Mouse (Mus musculus): ENCODE data around the gene Vmn1r74. TPM values are rescaled to one million over a fixed set of nuclear protein-coding genes. Genes with fewer than 3 reads are reported as not detected.
"Not testable (repeated sequence)": the region's sequence is repeated elsewhere in the genome, so short reads cannot be mapped to it uniquely, and the experiment has no call there.

Vmn1r74 gene
- not detected for total RNA-seq (2022)

DNA sequence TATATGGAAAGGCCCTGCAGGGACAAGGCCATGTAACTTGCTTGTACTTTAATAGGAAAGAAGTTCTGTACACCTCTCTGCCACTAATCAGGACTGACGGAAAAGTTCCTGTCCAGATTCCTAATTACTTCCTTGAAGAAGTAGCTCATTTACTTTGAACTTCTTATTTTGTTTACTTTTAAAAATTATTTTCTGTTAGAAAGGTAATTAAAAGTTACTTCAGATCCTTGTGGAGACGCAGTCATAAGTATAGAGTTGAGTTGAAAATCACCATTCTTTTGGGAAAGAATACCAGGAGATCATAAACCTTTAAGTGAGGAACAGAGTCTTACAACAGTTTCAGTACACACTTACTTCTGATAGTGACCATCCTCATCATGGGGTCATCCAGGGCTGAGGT is at the start of gene Vmn1r74:
Vmn1r74 (plus strand) TSS at position 301 of the 400 bp plus-strand sequence.
- DNase-seq (ENCODE audit: low spot score), result no peak

DNA sequence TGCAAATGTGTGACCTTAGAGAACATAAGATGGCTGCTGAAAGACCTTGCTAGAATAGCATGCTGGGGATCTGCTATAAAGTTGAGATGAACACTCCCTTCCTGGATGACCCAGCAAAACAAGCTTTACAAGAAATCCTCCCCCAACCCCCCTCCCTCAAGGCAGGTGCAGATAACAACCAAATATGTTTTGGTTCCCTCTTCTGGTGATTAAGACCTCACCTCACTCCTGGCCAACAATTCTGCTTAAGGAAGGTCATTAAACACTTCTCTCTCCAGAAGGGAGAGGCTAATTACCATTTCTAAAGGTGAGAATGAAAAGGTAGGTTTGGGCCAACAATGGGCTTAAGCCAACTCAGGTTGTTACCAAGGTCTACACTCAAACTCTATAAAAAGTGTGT is 20.0 kb upstream of the Vmn1r74 start:
- no peak for DNase-seq (ENCODE audit: low spot score)

DNA sequence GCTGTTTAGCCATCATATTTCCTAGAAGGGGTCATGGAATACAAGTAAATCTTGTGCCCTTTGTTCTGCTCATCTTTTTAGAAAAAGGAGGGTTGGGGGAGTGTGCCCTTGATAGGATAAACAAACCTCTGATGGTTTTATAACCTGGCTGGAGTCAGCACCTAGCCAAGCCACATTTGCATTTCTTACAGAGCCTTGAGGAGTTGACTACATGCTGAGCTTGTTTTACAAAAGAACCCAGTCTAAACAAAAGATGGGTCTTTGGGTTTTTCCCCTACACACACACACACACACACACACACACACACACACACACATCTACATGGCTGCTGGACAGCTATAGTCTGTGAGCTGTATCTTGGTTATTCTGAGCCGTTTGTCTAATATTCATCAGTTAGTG is 11.6 kb upstream of the Vmn1r74 start:
- no peak for DNase-seq (ENCODE audit: low spot score)

DNA sequence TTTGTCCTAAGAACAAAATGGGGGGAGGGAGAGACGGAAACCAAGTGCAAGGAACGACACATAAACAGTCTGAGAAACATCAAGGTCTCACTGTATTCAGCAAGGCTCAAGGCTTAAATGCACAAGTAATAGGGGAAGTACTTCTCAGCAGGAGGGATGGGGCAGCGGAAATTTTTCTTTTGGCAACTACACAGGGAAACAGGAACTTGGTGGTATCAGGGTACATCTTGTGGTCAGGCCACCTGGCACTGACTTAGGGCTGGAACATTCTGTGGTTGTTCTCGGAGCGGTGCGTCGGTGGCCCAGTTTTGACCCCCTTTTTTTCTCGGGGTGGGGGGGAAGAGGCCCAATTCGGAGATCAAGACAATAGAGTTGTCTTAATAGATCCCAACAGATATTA is 10.5 kb upstream of the Vmn1r74 start:
- not testable (repeated sequence) for DNase-seq (ENCODE audit: low spot score)

DNA sequence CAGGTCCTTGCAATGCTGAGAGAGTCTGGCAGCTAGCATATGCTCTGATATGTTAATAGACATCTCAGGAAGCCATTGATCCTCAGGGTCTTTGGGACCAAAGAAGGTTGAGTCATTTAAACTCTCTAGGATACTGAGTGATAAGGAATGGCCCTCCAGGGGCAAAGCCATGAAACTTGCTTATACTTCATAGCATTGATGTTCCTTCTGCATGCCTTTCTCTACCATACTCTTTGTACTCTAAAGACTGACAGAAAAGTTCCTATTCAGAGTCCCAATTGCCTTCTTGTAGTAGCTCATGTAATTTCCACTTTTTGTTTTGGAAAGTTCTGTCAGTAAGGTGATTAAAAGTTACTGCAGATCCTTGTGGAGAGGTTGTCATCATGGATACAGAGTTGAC is 40.5 kb downstream of the Vmn1r74 start, which contains the start of gene Vmn1r75:
Vmn1r75 (plus strand) TSS at position 301 of the 400 bp plus-strand sequence.
- no peak for DNase-seq (ENCODE audit: low spot score)

Other genes starting within 250 kb of the Vmn1r74 start
- gene Zscan4-ps3, start 224.7 kb upstream of the Vmn1r74 start, total RNA-seq (2022), result not detected
- not detected for gene Vmn1r72, start 153.8 kb upstream of the Vmn1r74 start, total RNA-seq (2022)
- not detected for gene Vmn1r73, start 103.7 kb upstream of the Vmn1r74 start, total RNA-seq (2022)
- not detected for gene Vmn1r75, start 40.6 kb downstream of the Vmn1r74 start, total RNA-seq (2022)
- not detected for gene Vmn1r76, start 104.2 kb downstream of the Vmn1r74 start, total RNA-seq (2022)
- not detected for gene Vmn1r77, start 202.8 kb downstream of the Vmn1r74 start, total RNA-seq (2022)

Measured in heart, adult 8-10 months (tissue).